Mouse (Mus musculus): ENCODE results near the gene Ghitm.

GRCm38 (mm10) chr14:37101531-37101930 lies 33.5 kb downstream of the Ghitm start:
- no peak for TF ChIP-seq POLR2A (IDR thresholded peaks at IDR 0.05; ENCODE audit: borderline replicate concordance, insufficient read depth, low read length)
- no peak for TF ChIP-seq CTCF (IDR thresholded peaks at IDR 0.05; ENCODE audit: borderline replicate concordance, insufficient read depth, low read depth, low read length)

Data from cerebellum, adult 2 months (tissue).